Mouse (Mus musculus) CH12.LX (cell line): ENCODE data around the gene Tnrc6b.

Source experiments
- CTCF ChIP-seq, 2 experiments: IDR thresholded peaks in 1 of 2; conservative IDR thresholded peaks in 1 of 2; 2 replicates each; pipeline ENCODE4 v1.5.1; 2011 to 2012; ENCODE audit warnings: low read depth in 2 of 2, low read length in 2 of 2, improper control_type of control experiment in 1 of 2, inconsistent platforms in 1 of 2, mild to moderate bottlenecking in 1 of 2, moderate library complexity in 1 of 2
- ETS1 ChIP-seq: conservative IDR thresholded peaks from 2 replicates; pipeline ENCODE4 v1.6.1; 2012; ENCODE audit warnings: low read depth, mild to moderate bottlenecking, inconsistent platforms, low read length, improper control_type of control experiment, moderate library complexity

- TF ChIP-seq CTCF (conservative IDR thresholded peaks at IDR 0.05 in 1 of 2, IDR thresholded peaks at IDR 0.05 in 1 of 2; ENCODE audit: low read depth in 2 of 2, low read length in 2 of 2) (no peak), ETS1 (no peak)
Measured at GRCm38 (mm10) chr15:80930048-80930571, 219.0 kb downstream of the Tnrc6b start.
